Comparison of ENCODE assay signal across 16 mouse cellular contexts in the genomic region with DNA sequence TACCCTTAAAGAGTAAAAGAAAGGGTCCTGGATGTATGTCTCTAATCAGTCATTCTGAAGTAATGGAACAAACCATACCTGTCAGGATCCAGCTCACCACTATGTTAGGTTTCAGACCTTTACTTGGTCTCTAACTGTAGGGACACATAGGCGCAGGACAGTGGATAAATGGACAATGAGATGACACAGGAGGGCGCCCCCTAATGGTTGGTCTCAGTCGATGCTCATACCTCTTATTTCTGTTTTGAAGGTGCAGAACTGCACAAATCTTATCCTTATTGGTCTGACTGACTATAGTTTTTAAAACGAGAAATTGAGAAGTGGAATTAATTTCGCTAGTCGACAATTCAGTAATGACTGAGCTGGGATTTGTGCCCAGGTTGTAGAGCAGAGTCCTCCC.
DNase-seq lines count a peak whose midpoint lies in the region; TF ChIP-seq lines count a peak whose summit lies in the region.
"Had no signal": no experiment of that assay in that cellular context is flagged by ENCODE, and none has a peak within 500 bp of the region (broad histone marks: within the 10 kb centered on the region; RNA-seq: fewer than 3 reads in every experiment).

No protein-coding gene starts in this region.

- DNase-seq in adrenal gland, postnatal 14 days: peak; percentile 9
- DNase-seq in adrenal gland, adult 18-20 months (ENCODE audit: low spot score in 2 of 2): no peak
- no peak for DNase-seq in left cerebral cortex, adult 2 months (ENCODE audit: extremely low spot score in 1 of 2, low spot score in 2 of 2)
- DNase-seq in left cerebral cortex, adult 11 months (ENCODE audit: low spot score): no peak
- peak; percentile 25 for DNase-seq in ZHBTc4 (ENCODE audit: low read depth, low spot score)
- no peak for DNase-seq in urinary bladder, postnatal 4 days (ENCODE audit: low spot score in 2 of 2)
- DNase-seq: adrenal gland, adult 8-10 months; cerebellum, adult 8-10 months; gastrocnemius, postnatal 10 days; kidney, postnatal 14 days; liver, embryonic 13.5 days; thymus, adult 2 months had no signal

- H3K9me3 ChIP-seq in E14TG2a.4 (ENCODE audit: low read length): no peaks in the 10 kb centered on the region
- H3K9me3 ChIP-seq: hindbrain, embryonic 12.5 days; intestine, embryonic 15.5 days; liver, embryonic 13.5 days; neural tube, embryonic 12.5 days had no signal

- H3K4me1 ChIP-seq in E14TG2a.4 (replicated peaks; ENCODE audit: low read depth, low read length): 0 out of 2 replicates have a peak, but pooled peaks cover 2% of the 10 kb centered on the region
- H3K4me1 ChIP-seq: intestine, embryonic 15.5 days; liver, embryonic 13.5 days; neural tube, embryonic 12.5 days had no signal

- H3K4me3 ChIP-seq in left cerebral cortex, adult 2 months: no peak overlapping the region
- H3K4me3 ChIP-seq in E14TG2a.4 (replicated peaks; ENCODE audit: low read length): no peak overlapping the region
- H3K4me3 ChIP-seq: hindbrain, embryonic 12.5 days; intestine, embryonic 15.5 days; liver, embryonic 13.5 days; neural tube, embryonic 12.5 days had no signal

- no peaks in the 10 kb centered on the region for H3K36me3 ChIP-seq in E14TG2a.4 (ENCODE audit: insufficient read depth, low read length)
- H3K36me3 ChIP-seq: hindbrain, embryonic 12.5 days; intestine, embryonic 15.5 days; liver, embryonic 13.5 days; neural tube, embryonic 12.5 days had no signal

- intact Hi-C loops in left cerebral cortex, adult 2 months (cut with DNase I): loop anchor here (5.0 to 10.0 kb wide), 2 partner anchors 1370 to 1902 kb away; no protein-coding TSS in a partner anchor

- peak; percentile 30 for TF ChIP-seq CTCF in left cerebral cortex, adult 2 months (IDR thresholded peaks at IDR 0.05)
- peak; percentile 60 for TF ChIP-seq CTCF in E14TG2a.4 (conservative IDR thresholded peaks at IDR 0.05; ENCODE audit: low read length)

- H3K27me3 ChIP-seq in E14TG2a.4 (ENCODE audit: insufficient read depth, low read length): peaks cover 4% of the 10 kb centered on the region; the same call in 1 of the 2 replicates
- H3K27me3 ChIP-seq: hindbrain, embryonic 12.5 days; intestine, embryonic 15.5 days; liver, embryonic 13.5 days; neural tube, embryonic 12.5 days had no signal

- H3K27ac ChIP-seq in left cerebral cortex, adult 2 months: no peak overlapping the region
- H3K27ac ChIP-seq: hindbrain, embryonic 12.5 days; intestine, embryonic 15.5 days; liver, embryonic 13.5 days; neural tube, embryonic 12.5 days had no signal

Comparison
In these comparisons a context has a peak if more than half of its experiments do, and no peak if none do; other contexts are left out.
1. DNase-seq: peak in adrenal gland, postnatal 14 days (single experiment) and ZHBTc4 (single experiment); none in adrenal gland, adult 18-20 months (0 of 2), left cerebral cortex, adult 2 months (0 of 2), left cerebral cortex, adult 11 months (single experiment) and urinary bladder, postnatal 4 days (0 of 2).